Mouse (Mus musculus) midbrain, embryonic 15.5 days (tissue): ENCODE data around the gene Nr4a2. TPM values are rescaled to one million over a fixed set of nuclear protein-coding genes. Genes with fewer than 3 reads are reported as not detected.
A peak's percentile ranks its signal among the peaks of the same experiment; 100 is the strongest.

Experiments
- ATAC-seq: fragments of 200-750 bp; cut with Nextera tagmentation; replicated peaks from 2 replicates; pipeline ENCODE4 v1.8.0; 2017; ENCODE audit warnings: moderate TSS enrichment
- H3K27ac ChIP-seq: fragments of 300-500 bp; sonication (generic); 2 replicates; pipeline ENCODE4 v1.5.1; 2015; ENCODE audit warnings: mild to moderate bottlenecking, inconsistent platforms
- H3K27me3 ChIP-seq: fragments of 300-500 bp; sonication (generic); replicated peaks from 2 replicates; pipeline ENCODE4 v1.6.1; 2015; ENCODE audit warnings: inconsistent platforms
- H3K36me3 ChIP-seq: fragments of 300-500 bp; sonication (generic); replicated peaks from 2 replicates; pipeline ENCODE4 v1.6.1; 2015; ENCODE audit warnings: inconsistent platforms
- H3K4me1 ChIP-seq: fragments of 300-500 bp; sonication (generic); 2 replicates; pipeline ENCODE4 v1.6.1; 2015; ENCODE audit warnings: inconsistent platforms
- H3K4me2 ChIP-seq: fragments of 300-500 bp; sonication (generic); 2 replicates; pipeline ENCODE4 v1.6.1; 2015; ENCODE audit warnings: inconsistent platforms, mild to moderate bottlenecking, moderate library complexity
- H3K4me3 ChIP-seq: fragments of 300-500 bp; sonication (generic); 2 replicates; pipeline ENCODE4 v1.5.1; 2015; ENCODE audit warnings: mild to moderate bottlenecking, inconsistent platforms
- H3K9ac ChIP-seq: fragments of 300-500 bp; sonication (generic); 2 replicates; pipeline ENCODE4 v1.6.1; 2015; ENCODE audit warnings: mild to moderate bottlenecking, inconsistent platforms
- H3K9me3 ChIP-seq: fragments of 300-500 bp; sonication (generic); 2 replicates; pipeline ENCODE4 v1.6.1; 2016; ENCODE audit warnings: inconsistent platforms
- WGBS: fragments of 180-500 bp; shearing (Covaris S2); methylation state at CpG from one replicate; pipeline ENCODE4 v1.1.7; 2015; ENCODE audit warnings: mixed read lengths; 5-methylcytosine and 5-hydroxymethylcytosine counted together
- polyA plus RNA-seq: library from polyadenylated mRNA; unstranded; fragments of >200 nt; fragmentation: Nextera tagmentation; extraction: Ambion mirVana; gene quantifications from 2 replicates; pipeline ENCODE4 v1.2.1, GENCODE M21; 2015

The Nr4a2 gene
- polyA plus RNA-seq: 40.1 and 40.4 TPM in 2 replicates

DNA sequence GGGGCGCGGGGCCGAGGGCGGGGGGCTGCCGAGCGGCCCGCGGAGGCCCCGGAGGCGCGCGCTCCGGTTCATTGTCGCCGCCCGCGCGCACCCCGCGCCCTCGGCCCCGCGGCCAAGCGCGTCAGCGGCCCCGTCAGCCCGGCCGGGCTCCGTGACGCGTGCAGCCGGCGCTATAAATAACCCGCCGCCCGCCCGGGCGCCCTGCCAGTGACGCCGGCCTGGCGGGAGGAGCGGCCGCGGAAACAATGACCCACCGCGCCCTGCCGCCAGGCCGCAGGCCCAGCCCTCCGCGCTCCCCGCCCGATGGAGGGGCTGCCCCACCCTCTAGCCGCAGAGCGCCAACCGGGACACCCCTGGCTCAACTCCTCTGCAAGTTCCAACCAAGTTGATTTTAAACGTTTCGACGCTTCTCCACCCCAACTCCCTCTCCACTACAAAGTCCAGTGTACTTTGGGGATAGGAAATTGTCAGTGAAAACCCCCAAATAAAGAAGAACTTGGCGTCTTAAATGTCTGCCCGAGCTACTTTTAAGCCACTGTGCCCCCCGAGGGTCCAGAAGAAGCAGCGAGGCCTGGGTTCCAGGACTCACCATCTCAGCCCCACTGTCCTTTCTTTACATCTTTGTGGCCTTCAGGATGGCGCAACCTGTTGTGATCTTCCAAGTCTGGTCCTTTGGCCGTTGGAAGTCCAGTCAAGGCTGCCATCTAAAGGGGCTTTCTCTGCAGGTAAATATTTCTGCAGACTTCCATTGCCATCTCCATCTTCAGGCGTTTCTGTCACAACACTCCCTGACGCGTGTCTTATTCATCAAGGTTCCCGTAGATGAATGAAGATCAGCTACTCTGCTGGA is at the start of gene Nr4a2:
Gene Nr4a2 (minus strand): TSS at position 13 of the 850 bp plus-strand sequence.
- peak; percentile 93 for ATAC-seq

DNA sequence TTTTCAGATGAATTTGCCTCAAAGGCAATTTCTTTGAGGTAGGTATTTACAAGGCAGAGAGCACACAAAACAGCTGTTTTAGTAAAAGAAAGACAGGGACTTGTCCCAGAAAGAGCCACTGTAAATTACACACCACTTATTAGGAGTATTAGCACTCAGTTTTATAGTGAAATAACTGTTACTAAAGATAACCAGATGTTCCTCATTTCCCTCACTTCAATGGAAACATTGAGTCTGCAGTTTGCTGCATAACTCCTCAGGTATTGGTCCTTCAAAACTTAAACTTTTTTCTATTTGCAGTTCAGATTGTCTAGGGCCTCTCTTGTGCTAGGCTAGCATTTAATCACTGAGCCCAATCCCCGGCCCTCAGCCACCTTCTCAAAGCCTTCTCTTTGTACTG is 41.6 kb upstream of the Nr4a2 start:
- Histone ChIP-seq H3K9me3 (no peaks in the 10 kb centered on the region), H3K27me3 (no peaks in the 10 kb centered on the region), H3K36me3 (no peaks in the 10 kb centered on the region), H3K4me1 (no peaks in the 10 kb centered on the region), H3K4me3 (no peak overlapping the region), H3K4me2 (no peak overlapping the region), H3K27ac (no peak overlapping the region), H3K9ac (no peak overlapping the region)
- 80% methylated on average over 1 of the region's 1 CpGs for WGBS
- ATAC-seq: no peak

More for the DNA sequence above, at the start of gene Nr4a2:
- Histone ChIP-seq H3K4me2 (peak within 1 kb of the TSS; percentile 91), H3K9ac (peak within 1 kb of the TSS; percentile 64), H3K4me1 (peaks cover 10% of the 10 kb centered on the region), H3K27me3 (peaks cover 35% of the 10 kb centered on the region), H3K27ac (peak within 1 kb of the TSS; percentile 42; the same call in 1 of the 2 replicates), H3K4me3 (peak within 1 kb of the TSS; percentile 80), H3K9me3 (no peaks in the 10 kb centered on the region), H3K36me3 (no peaks in the 10 kb centered on the region)
- 7% methylated on average over 52 of the region's 69 CpGs for WGBS

- Histone ChIP-seq H3K4me2 (no peak overlapping the region), H3K27ac (no peak overlapping the region), H3K4me3 (no peak overlapping the region), H3K9ac (no peak overlapping the region), H3K9me3 (no peaks in the 10 kb centered on the region), H3K36me3 (no peaks in the 10 kb centered on the region), H3K4me1 (no peaks in the 10 kb centered on the region), H3K27me3 (no peaks in the 10 kb centered on the region)
- WGBS: 87% methylated on average over 9 of the region's 9 CpGs
- no peak for ATAC-seq
Measured at GRCm38 (mm10) chr2:57156814-57157213, 33.0 kb upstream of the Nr4a2 start.

- Histone ChIP-seq H3K4me3 (no peak overlapping the region), H3K27me3 (no peaks in the 10 kb centered on the region), H3K4me2 (no peak overlapping the region), H3K9me3 (no peaks in the 10 kb centered on the region), H3K9ac (no peak overlapping the region), H3K4me1 (no peaks in the 10 kb centered on the region), H3K36me3 (no peaks in the 10 kb centered on the region), H3K27ac (no peak overlapping the region)
- no peak for ATAC-seq
- 80% methylated on average over 4 of the region's 4 CpGs for WGBS
Measured at GRCm38 (mm10) chr2:57149796-57150195, 26.0 kb upstream of the Nr4a2 start.

- WGBS: 98% methylated on average over 2 of the region's 2 CpGs
- Histone ChIP-seq H3K36me3 (no peaks in the 10 kb centered on the region), H3K4me1 (no peaks in the 10 kb centered on the region), H3K4me2 (no peak overlapping the region), H3K4me3 (no peak overlapping the region), H3K27me3 (no peaks in the 10 kb centered on the region), H3K9me3 (no peaks in the 10 kb centered on the region), H3K27ac (no peak overlapping the region), H3K9ac (no peak overlapping the region)
- no peak for ATAC-seq
Measured at GRCm38 (mm10) chr2:57148231-57148630, 24.4 kb upstream of the Nr4a2 start.

GRCm38 (mm10) chr2:57145646-57146421 is 22.0 kb upstream of the Nr4a2 start:
- H3K4me3 ChIP-seq: no peak overlapping the region
- no peak overlapping the region for H3K9ac ChIP-seq
- H3K36me3 ChIP-seq: no peaks in the 10 kb centered on the region
- no peak for ATAC-seq
- no peaks in the 10 kb centered on the region for H3K4me1 ChIP-seq
- H3K27me3 ChIP-seq: no peaks in the 10 kb centered on the region
- H3K4me2 ChIP-seq: no peak overlapping the region
- no peak overlapping the region for H3K27ac ChIP-seq
- no peaks in the 10 kb centered on the region for H3K9me3 ChIP-seq
- 94% methylated on average over 5 of the region's 5 CpGs for WGBS

DNA sequence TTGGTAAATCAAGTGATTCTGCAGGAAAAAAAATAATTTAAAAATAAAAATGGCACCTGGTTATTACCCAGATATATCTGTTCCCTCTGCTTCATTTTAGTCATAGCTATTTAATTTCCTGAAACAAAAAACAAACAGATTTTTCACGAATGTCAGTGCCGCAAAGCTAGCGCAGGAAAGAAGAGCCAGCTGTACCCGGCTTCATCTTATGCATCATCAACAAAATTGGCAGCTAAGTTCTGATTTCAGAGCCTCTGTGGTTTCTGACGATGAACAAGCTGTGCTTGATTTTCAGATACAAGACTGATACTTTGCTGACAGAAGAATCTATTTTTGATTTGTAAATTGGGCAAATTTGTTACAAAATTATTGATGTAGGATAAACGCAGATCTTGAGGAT is 14.8 kb upstream of the Nr4a2 start:
- no peaks in the 10 kb centered on the region for H3K4me1 ChIP-seq
- H3K36me3 ChIP-seq: no peaks in the 10 kb centered on the region
- no peaks in the 10 kb centered on the region for H3K9me3 ChIP-seq
- no peaks in the 10 kb centered on the region for H3K27me3 ChIP-seq
- no peak overlapping the region for H3K4me2 ChIP-seq
- H3K9ac ChIP-seq: no peak overlapping the region
- no peak overlapping the region for H3K27ac ChIP-seq
- ATAC-seq: no peak
- no peak overlapping the region for H3K4me3 ChIP-seq
- WGBS: 88% methylated on average over 6 of the region's 6 CpGs

DNA sequence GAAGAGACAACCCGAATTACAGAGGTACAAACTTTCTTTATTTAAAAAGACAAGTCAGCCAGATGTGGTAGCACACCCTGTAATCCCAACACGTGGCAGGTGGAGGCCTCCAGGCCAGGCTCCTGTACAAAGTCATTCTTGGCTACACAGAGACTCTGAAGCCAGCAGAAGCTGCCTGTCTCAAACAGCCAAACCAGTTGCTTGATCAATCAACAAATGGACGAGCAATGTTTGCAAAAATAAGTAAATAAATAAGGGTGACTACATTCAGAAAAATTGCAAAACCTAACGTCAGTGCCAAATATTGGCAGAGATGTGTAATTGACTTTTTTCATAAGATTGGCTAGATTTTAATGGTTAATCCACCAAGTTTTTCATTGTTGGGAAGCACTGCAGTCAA is 3.7 kb upstream of the Nr4a2 start:
- Histone ChIP-seq H3K4me1 (peaks cover 10% of the 10 kb centered on the region), H3K27me3 (peaks cover 19% of the 10 kb centered on the region), H3K4me2 (no peak overlapping the region), H3K9me3 (no peaks in the 10 kb centered on the region), H3K9ac (no peak overlapping the region), H3K27ac (no peak overlapping the region), H3K4me3 (no peak overlapping the region), H3K36me3 (no peaks in the 10 kb centered on the region)
- 73% methylated on average over 4 of the region's 4 CpGs for WGBS
- no peak for ATAC-seq

DNA sequence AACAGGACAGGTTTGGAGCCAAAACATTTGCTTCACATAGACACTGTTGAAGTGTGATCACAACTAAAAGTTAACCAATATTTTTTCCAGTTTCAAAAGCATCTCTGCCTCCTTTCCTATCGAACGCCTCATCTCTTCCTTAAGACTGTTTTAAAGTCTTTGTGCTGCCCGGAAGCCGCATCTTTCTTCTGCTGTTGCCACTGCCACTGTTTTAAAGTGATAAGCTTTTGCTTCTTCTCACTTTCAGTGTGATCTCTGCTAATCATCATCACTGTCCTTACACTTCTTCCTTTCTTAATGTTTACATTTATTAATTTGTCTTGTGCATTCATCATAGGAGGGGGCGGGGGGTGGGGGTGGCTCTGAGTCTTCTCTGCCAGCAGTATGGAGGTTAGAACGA is 2.1 kb upstream of the Nr4a2 start:
- Histone ChIP-seq H3K9ac (no peak overlapping the region), H3K4me2 (no peak overlapping the region), H3K9me3 (no peaks in the 10 kb centered on the region), H3K27ac (no peak overlapping the region), H3K36me3 (no peaks in the 10 kb centered on the region), H3K4me3 (no peak overlapping the region), H3K27me3 (peaks cover 28% of the 10 kb centered on the region), H3K4me1 (peaks cover 10% of the 10 kb centered on the region)
- 82% methylated on average over 6 of the region's 6 CpGs for WGBS
- no peak for ATAC-seq

- Histone ChIP-seq H3K27ac (peak overlapping the region; percentile 42; the same call in 1 of the 2 replicates), H3K9me3 (no peaks in the 10 kb centered on the region), H3K4me1 (peaks cover 10% of the 10 kb centered on the region), H3K36me3 (no peaks in the 10 kb centered on the region), H3K4me2 (peak overlapping the region; percentile 91), H3K9ac (peak overlapping the region; percentile 64), H3K4me3 (peak overlapping the region; percentile 80), H3K27me3 (peaks cover 37% of the 10 kb centered on the region)
- WGBS: under 1% methylated on average over 66 of the region's 67 CpGs
- peak; percentile 90 for ATAC-seq
Measured at GRCm38 (mm10) chr2:57122986-57123980, 520 bp downstream of the Nr4a2 start.

- ATAC-seq: no peak
- no peak overlapping the region for H3K4me3 ChIP-seq
- H3K4me2 ChIP-seq: no peak overlapping the region
- no peak overlapping the region for H3K9ac ChIP-seq
- H3K4me1 ChIP-seq: peaks cover 24% of the 10 kb centered on the region
- H3K27ac ChIP-seq: no peak overlapping the region
- no peaks in the 10 kb centered on the region for H3K36me3 ChIP-seq
- peaks cover 37% of the 10 kb centered on the region for H3K27me3 ChIP-seq
- H3K9me3 ChIP-seq: no peaks in the 10 kb centered on the region
- 83% methylated on average over 4 of the region's 4 CpGs for WGBS
Measured at GRCm38 (mm10) chr2:57121110-57121509, 2.7 kb downstream of the Nr4a2 start.
